Mouse (Mus musculus): ENCODE results near the gene Rptor. TPM values are rescaled to one million over a fixed set of nuclear protein-coding genes. Genes with fewer than 3 reads are reported as not detected.

Rptor gene
- polyA plus RNA-seq, 1 experiment from 2014 or later, result 19.2 TPM

DNA sequence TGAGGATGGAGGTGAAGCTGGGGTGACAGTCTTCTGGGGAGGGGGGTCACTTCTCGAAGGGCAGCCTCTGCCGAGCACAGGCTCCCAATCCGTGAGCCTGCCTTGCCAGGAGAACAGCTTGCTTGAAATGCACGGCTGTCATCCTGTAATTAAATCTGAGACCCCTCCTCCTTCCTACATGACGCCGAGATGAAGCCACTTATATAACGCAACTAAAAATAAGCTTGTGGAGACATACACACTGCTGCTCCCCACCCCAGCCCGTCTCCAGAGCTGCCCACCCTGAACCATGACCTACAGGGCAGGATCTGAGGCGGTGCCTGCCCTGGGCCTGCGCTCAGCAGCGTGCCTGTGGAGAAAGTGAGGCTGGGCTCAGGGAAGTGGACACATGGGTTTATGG is 337.4 kb downstream of the Rptor start:
- Histone ChIP-seq H3K4me1 (replicated peaks; ENCODE audit: control insufficient read depth, insufficient read depth, low read length) (peaks cover 8% of the 10 kb centered on the region; the same call in 1 of the 2 replicates), H3K4me3 (ENCODE audit: low read depth, low read length) (no peak overlapping the region), H3K27me3 (ENCODE audit: control insufficient read depth, insufficient read depth, low read length) (peaks cover 6% of the 10 kb centered on the region), H3K9ac (ENCODE audit: low read length) (no peak overlapping the region), H3K36me3 (ENCODE audit: control insufficient read depth, insufficient read depth, low read length) (no peaks in the 10 kb centered on the region; the same call in 1 of the 2 replicates), H3K4me2 (ENCODE audit: low read depth, low read length, severe bottlenecking) (no peak overlapping the region), H3K27ac (ENCODE audit: low read depth, low read length) (no peak overlapping the region), H3K9me3 (ENCODE audit: control insufficient read depth, low read length) (no peaks in the 10 kb centered on the region)
- ATAC-seq (replicated peaks; ENCODE audit: low FRiP score) (no peak), DNase-seq (ENCODE audit: low spot score) (no peak)
- 77% methylated on average over 11 of the region's 11 CpGs for WGBS

DNA sequence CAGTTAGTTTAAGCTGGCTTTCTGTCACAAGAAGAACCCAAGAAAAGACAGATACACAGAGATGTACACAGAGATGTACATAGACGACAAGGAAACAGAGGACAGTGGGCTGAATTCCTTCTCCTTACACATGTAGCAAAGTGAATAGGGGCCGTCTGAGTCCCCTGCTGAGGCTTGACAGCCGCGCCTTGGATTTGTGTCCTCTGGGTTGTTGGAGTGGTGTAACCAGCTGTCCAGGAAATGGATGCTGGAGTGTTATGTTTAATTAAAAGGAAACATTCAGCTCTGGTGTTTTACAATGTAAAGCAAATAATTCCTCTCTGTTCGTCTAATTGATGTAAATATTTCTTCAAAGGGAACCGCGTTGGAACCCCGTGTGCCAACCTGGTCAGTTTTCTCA is 339.1 kb downstream of the Rptor start:
- Histone ChIP-seq H3K27ac (ENCODE audit: low read depth, low read length) (no peak overlapping the region), H3K27me3 (ENCODE audit: control insufficient read depth, insufficient read depth, low read length) (peaks cover 6% of the 10 kb centered on the region), H3K4me2 (ENCODE audit: low read depth, low read length, severe bottlenecking) (peak overlapping the region; percentile 87), H3K4me3 (ENCODE audit: low read depth, low read length) (peak overlapping the region; percentile 67), H3K4me1 (replicated peaks; ENCODE audit: control insufficient read depth, insufficient read depth, low read length) (peaks cover 4% of the 10 kb centered on the region; the same call in 1 of the 2 replicates), H3K36me3 (ENCODE audit: control insufficient read depth, insufficient read depth, low read length) (no peaks in the 10 kb centered on the region; the same call in 1 of the 2 replicates), H3K9me3 (ENCODE audit: control insufficient read depth, low read length) (no peaks in the 10 kb centered on the region), H3K9ac (ENCODE audit: low read length) (no peak overlapping the region)
- ATAC-seq (replicated peaks; ENCODE audit: low FRiP score) (no peak), DNase-seq (ENCODE audit: low spot score) (no peak)
- 4% methylated on average over 8 of the region's 8 CpGs for WGBS

DNA sequence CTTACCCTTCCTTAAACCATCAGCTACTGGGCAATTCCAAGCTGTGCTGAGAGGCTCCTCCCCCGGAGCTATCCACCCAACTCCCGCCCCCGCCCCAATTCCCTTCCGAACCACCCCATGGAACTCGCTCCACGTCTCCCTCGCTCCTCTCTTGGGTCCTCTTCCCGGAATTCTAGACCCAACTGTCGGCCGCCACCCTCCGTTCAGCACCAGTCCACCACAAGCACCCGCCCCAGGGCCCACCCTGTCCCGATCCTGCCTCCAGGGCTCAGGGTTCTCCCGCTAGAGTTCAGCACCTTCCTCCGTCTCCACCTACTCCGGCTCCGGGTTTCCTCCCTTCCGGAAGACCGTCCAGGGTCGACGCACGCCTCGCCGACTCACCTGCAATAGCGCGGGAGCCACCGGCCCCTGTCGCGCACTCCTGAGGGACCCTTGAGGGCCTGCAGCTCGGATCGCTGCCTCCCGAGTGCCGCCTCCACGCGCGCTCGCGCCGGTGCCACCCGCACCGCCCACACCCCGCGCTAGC is 339.6 kb downstream of the Rptor start:
- ATAC-seq (replicated peaks; ENCODE audit: low FRiP score), result peak; percentile 37
- Histone ChIP-seq H3K9ac (ENCODE audit: low read length) (peak overlapping the region; percentile 61), H3K27me3 (ENCODE audit: control insufficient read depth, insufficient read depth, low read length) (peaks cover 6% of the 10 kb centered on the region), H3K4me2 (ENCODE audit: low read depth, low read length, severe bottlenecking) (peak overlapping the region; percentile 87), H3K27ac (ENCODE audit: low read depth, low read length) (peak overlapping the region; percentile 43; the same call in 1 of the 2 replicates), H3K4me3 (ENCODE audit: low read depth, low read length) (peak overlapping the region; percentile 67), H3K36me3 (ENCODE audit: control insufficient read depth, insufficient read depth, low read length) (no peaks in the 10 kb centered on the region; the same call in 1 of the 2 replicates), H3K4me1 (replicated peaks; ENCODE audit: control insufficient read depth, insufficient read depth, low read length) (peaks cover 4% of the 10 kb centered on the region; the same call in 1 of the 2 replicates), H3K9me3 (ENCODE audit: control insufficient read depth, low read length) (no peaks in the 10 kb centered on the region)
- no peak for DNase-seq (ENCODE audit: low spot score)
- WGBS, result under 1% methylated on average over 43 of the region's 43 CpGs

DNA sequence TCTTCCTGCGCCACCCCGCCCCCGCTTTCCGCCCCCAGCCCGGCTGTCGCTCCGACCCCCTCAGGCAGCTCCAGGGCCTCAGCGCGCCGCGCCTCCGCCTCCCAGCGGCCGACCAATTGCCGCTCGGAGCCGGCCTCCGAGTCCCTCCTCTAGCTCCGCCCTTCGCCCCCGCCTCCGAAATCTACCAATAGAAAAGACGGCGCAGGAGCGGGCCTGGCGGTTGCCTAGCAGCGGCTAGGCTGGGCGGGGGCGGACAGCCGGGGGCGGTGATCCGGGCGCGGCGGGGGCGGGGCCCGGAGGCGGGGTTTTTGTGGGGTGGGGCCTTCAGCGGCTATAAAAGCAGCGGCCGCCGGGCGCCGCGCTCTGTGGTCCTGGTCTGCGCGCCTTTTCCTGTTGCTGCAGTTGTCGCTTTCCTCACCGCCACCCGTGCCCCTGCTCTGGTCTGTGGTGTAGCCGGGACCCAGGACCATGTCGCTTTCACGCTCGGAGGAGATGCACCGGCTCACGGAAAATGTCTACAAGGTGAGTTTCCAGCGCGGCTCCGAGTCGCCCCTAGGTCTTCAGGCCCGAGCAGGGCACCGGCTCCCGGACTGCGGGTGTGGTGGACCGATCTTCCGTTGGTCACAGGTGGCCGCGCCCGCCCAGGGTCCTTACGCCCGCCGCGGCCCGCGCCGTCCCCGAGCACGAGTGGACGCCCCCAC is 340.2 kb downstream of the Rptor start, which contains the start of gene Baiap2:
Baiap2 (plus strand) TSS at position 37 of the 701 bp plus-strand sequence.
- DNase-seq (ENCODE audit: low spot score), result peak; percentile 100
- Histone ChIP-seq H3K4me2 (ENCODE audit: low read depth, low read length, severe bottlenecking) (peak within 1 kb of the TSS; percentile 100), H3K36me3 (ENCODE audit: control insufficient read depth, insufficient read depth, low read length) (no peaks in the 10 kb centered on the region; the same call in 1 of the 2 replicates), H3K9me3 (ENCODE audit: control insufficient read depth, low read length) (no peaks in the 10 kb centered on the region), H3K4me1 (replicated peaks; ENCODE audit: control insufficient read depth, insufficient read depth, low read length) (peaks cover 4% of the 10 kb centered on the region; the same call in 1 of the 2 replicates), H3K4me3 (ENCODE audit: low read depth, low read length) (peak within 1 kb of the TSS; percentile 67), H3K27ac (ENCODE audit: low read depth, low read length) (peak within 1 kb of the TSS; percentile 43), H3K9ac (ENCODE audit: low read length) (peak within 1 kb of the TSS; percentile 69), H3K27me3 (ENCODE audit: control insufficient read depth, insufficient read depth, low read length) (peaks cover 6% of the 10 kb centered on the region)
- WGBS, result under 1% methylated on average over 78 of the region's 79 CpGs
- peak; percentile 96 for ATAC-seq (replicated peaks; ENCODE audit: low FRiP score)

DNA sequence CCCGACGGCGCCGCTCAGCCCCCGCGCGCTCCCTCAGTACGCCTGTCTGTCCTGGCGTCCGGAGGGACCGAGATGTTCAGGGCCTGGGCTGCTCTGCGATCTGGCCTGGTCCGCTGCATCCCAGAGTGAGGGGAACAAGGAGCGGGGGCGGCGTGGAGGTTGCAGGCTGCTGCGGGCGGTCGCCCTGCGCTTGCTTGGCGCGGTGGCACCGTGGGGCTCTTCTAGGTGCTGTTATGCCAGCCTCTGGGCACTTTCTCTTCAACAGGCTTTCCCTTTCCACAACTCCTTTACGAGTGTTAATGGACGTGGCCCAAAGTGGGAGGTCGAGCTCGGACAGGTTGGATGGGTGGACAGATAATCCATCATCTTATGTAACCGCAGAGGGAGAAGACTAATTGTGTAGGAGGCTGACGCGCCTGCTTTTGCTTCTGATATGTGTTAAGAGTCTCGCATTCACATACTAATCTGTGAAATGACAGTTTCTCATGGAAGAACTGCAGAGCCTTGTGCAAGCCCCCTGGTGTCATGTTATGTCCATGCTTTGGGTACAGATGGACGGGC is 340.8 kb downstream of the Rptor start:
- peak overlapping the region; percentile 67 for H3K4me3 ChIP-seq (ENCODE audit: low read depth, low read length)
- WGBS, result 8% methylated on average over 29 of the region's 32 CpGs
- H3K4me1 ChIP-seq (replicated peaks; ENCODE audit: control insufficient read depth, insufficient read depth, low read length), result peaks cover 4% of the 10 kb centered on the region; the same call in 1 of the 2 replicates
- no peak for DNase-seq (ENCODE audit: low spot score)
- peaks cover 6% of the 10 kb centered on the region for H3K27me3 ChIP-seq (ENCODE audit: control insufficient read depth, insufficient read depth, low read length)
- peak overlapping the region; percentile 69 for H3K9ac ChIP-seq (ENCODE audit: low read length)
- H3K9me3 ChIP-seq (ENCODE audit: control insufficient read depth, low read length), result no peaks in the 10 kb centered on the region
- no peak; the same call in 1 of the 2 replicates for ATAC-seq (replicated peaks; ENCODE audit: low FRiP score)
- H3K27ac ChIP-seq (ENCODE audit: low read depth, low read length), result no peak overlapping the region
- no peaks in the 10 kb centered on the region; the same call in 1 of the 2 replicates for H3K36me3 ChIP-seq (ENCODE audit: control insufficient read depth, insufficient read depth, low read length)
- peak overlapping the region; percentile 100 for H3K4me2 ChIP-seq (ENCODE audit: low read depth, low read length, severe bottlenecking)

DNA sequence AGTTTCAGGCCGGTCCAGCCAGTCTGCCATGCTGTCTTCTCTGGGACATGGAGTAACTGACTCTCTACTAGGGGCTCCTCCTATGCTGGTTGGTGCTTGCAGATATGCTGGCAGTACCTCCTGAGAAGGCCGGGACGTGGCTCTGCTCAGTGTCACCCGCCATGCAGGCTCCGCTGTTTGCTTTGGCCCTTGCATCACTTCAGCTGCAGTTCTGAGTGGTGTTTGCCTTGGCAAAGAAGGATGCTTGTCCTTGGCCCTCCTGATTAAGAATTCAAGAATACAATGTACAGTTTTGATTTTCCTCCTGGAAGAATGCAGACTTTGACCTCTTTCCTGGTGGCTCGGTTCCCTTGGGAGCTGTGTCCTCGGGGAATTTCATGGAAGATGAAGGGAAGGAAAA is 342.6 kb downstream of the Rptor start:
- ATAC-seq (replicated peaks; ENCODE audit: low FRiP score) (no peak), DNase-seq (ENCODE audit: low spot score) (no peak)
- Histone ChIP-seq H3K36me3 (ENCODE audit: control insufficient read depth, insufficient read depth, low read length) (no peaks in the 10 kb centered on the region; the same call in 1 of the 2 replicates), H3K27me3 (ENCODE audit: control insufficient read depth, insufficient read depth, low read length) (peaks cover 6% of the 10 kb centered on the region), H3K4me2 (ENCODE audit: low read depth, low read length, severe bottlenecking) (no peak overlapping the region), H3K9me3 (ENCODE audit: control insufficient read depth, low read length) (no peaks in the 10 kb centered on the region), H3K9ac (ENCODE audit: low read length) (no peak overlapping the region), H3K27ac (ENCODE audit: low read depth, low read length) (no peak overlapping the region), H3K4me1 (replicated peaks; ENCODE audit: control insufficient read depth, insufficient read depth, low read length) (peaks cover 3% of the 10 kb centered on the region; the same call in 1 of the 2 replicates), H3K4me3 (ENCODE audit: low read depth, low read length) (no peak overlapping the region)
- WGBS, result 89% methylated on average over 7 of the region's 7 CpGs

DNA sequence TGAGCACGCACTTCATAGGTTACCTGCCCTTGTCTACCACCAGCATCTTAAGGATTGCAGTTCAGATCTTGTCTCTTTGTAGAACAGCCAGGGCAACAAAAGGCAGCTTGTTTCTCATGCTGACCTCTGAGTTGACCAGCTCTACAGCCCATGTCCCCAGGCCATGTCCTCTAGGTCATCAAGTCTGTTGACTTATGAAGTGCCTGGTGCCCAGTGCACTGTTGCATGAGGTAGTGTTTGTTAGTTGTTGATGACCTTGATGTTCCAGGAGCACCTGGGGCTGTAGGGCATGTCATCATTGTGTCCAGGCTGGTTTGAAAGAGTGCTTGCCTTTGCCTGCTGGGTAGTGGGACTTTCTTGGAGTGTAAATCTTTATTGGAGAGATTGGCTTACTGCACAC is 344.7 kb downstream of the Rptor start:
- Histone ChIP-seq H3K4me2 (ENCODE audit: low read depth, low read length, severe bottlenecking) (no peak overlapping the region), H3K9ac (ENCODE audit: low read length) (no peak overlapping the region), H3K27ac (ENCODE audit: low read depth, low read length) (no peak overlapping the region), H3K36me3 (ENCODE audit: control insufficient read depth, insufficient read depth, low read length) (no peaks in the 10 kb centered on the region), H3K4me1 (replicated peaks; ENCODE audit: control insufficient read depth, insufficient read depth, low read length) (no peaks in the 10 kb centered on the region; the same call in 1 of the 2 replicates), H3K27me3 (ENCODE audit: control insufficient read depth, insufficient read depth, low read length) (peaks cover 2% of the 10 kb centered on the region; the same call in 1 of the 2 replicates), H3K4me3 (ENCODE audit: low read depth, low read length) (no peak overlapping the region), H3K9me3 (ENCODE audit: control insufficient read depth, low read length) (no peaks in the 10 kb centered on the region)
- ATAC-seq (replicated peaks; ENCODE audit: low FRiP score), result no peak
- 94% methylated on average over 1 of the region's 1 CpGs for WGBS
- no peak for DNase-seq (ENCODE audit: low spot score)

DNA sequence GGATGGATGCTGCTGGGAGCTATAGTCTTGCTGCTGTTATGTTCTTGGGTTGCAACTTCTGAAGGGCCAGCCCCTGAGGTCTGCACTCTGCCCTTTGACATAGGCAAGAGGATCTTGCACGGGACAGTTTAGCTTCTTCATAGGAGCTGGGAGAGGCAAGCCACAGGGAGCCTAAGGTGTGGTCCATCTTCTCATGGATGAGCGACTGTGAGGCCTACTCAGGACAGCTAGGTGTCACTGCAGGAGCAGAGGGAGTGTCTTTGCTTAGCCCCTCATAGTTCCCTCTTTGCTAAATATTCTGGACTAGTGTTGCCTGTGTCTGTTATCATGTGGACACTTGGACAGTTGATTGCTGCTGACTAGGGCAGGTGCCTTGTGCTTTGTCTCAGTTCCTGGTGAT is 345.2 kb downstream of the Rptor start:
- Histone ChIP-seq H3K27ac (ENCODE audit: low read depth, low read length) (no peak overlapping the region), H3K4me3 (ENCODE audit: low read depth, low read length) (no peak overlapping the region), H3K36me3 (ENCODE audit: control insufficient read depth, insufficient read depth, low read length) (no peaks in the 10 kb centered on the region), H3K9ac (ENCODE audit: low read length) (no peak overlapping the region), H3K4me2 (ENCODE audit: low read depth, low read length, severe bottlenecking) (no peak overlapping the region), H3K4me1 (replicated peaks; ENCODE audit: control insufficient read depth, insufficient read depth, low read length) (no peaks in the 10 kb centered on the region; the same call in 1 of the 2 replicates), H3K9me3 (ENCODE audit: control insufficient read depth, low read length) (no peaks in the 10 kb centered on the region), H3K27me3 (ENCODE audit: control insufficient read depth, insufficient read depth, low read length) (peaks cover 2% of the 10 kb centered on the region; the same call in 1 of the 2 replicates)
- 61% methylated on average over 2 of the region's 2 CpGs for WGBS
- DNase-seq (ENCODE audit: low spot score), result no peak
- no peak for ATAC-seq (replicated peaks; ENCODE audit: low FRiP score)

Data from forebrain, embryonic 11.5 days (tissue).